Comparison of ENCODE assay signal across 22 mouse cellular contexts in the genomic region with DNA sequence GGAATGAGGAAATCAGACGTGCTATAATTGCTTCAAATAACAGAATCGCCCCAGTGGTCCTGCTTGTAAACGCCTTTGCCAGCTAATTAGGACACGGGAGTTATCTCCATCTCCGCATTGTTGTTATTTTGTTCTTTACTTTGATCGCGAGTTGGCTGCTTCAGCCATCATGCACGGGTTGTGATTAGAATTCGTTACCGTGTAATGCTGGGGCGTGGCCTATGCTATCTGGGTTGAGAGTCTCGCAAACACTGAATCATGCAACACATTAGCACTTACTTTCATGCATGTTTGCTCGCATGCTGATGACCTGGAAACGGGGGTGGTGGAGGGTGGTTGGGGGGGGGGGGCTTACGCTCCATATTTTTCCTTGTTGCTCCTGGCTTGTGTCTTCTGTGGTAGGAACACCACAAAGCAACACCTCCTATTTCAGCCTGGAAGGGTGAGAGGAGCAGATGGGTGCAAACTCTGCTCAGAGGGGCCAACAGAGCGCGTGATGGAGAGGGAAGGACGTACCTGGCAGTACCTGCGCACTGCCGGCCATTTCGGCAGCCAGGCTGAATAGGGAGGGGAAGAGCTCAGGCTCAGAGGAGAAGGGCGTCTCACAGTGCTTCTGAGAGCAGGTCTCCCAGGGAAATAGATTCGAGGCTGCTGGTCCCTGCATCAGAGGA.
A peak's percentile ranks its signal among the peaks of the same experiment; 100 is the strongest.
DNase-seq lines count a peak whose midpoint lies in the region; ATAC-seq and TF ChIP-seq lines count a peak whose summit lies in the region.
"Had no signal": no experiment of that assay in that cellular context is flagged by ENCODE, and none has a peak within 500 bp of the region (broad histone marks: within the 10 kb centered on the region; RNA-seq: fewer than 3 reads in every experiment).

No protein-coding gene starts in this region.

- peaks cover 49% of the 10 kb centered on the region for H3K27me3 ChIP-seq in hindbrain, embryonic 10.5 days (ENCODE audit: insufficient read depth, poor library complexity, severe bottlenecking)
- H3K27me3 ChIP-seq in hindbrain, embryonic 12.5 days, result peaks cover 9% of the 10 kb centered on the region; the same call in 1 of the 2 replicates
- no peaks in the 10 kb centered on the region for H3K27me3 ChIP-seq in forebrain, embryonic 13.5 days
- H3K27me3 ChIP-seq: embryonic facial prominence, embryonic 12.5 days; heart, embryonic 13.5 days; liver, embryonic 12.5 days; lung, embryonic 15.5 days; midbrain, embryonic 15.5 days; Patski had no signal

- no peak overlapping the region for H3K4me3 ChIP-seq in hindbrain, embryonic 10.5 days
- H3K4me3 ChIP-seq in hindbrain, embryonic 12.5 days, result no peak overlapping the region
- no peak overlapping the region for H3K4me3 ChIP-seq in forebrain, embryonic 13.5 days
- H3K4me3 ChIP-seq: embryonic facial prominence, embryonic 12.5 days; heart, embryonic 13.5 days; limb, embryonic 10.5 days; liver, embryonic 12.5 days; lung, embryonic 15.5 days; midbrain, embryonic 15.5 days had no signal

- DNase-seq in hindbrain, embryonic 10.5 days (ENCODE audit: low spot score), result no peak
- DNase-seq in brain, embryonic 14.5 days (ENCODE audit: low read depth), result peak; percentile 79
- peak; percentile 78 for DNase-seq in cerebellum, adult 8-10 months
- no peak for DNase-seq in urinary bladder, postnatal 4 days (ENCODE audit: low spot score in 2 of 2)
- DNase-seq in right cerebral cortex, adult 18-20 months, result no peak
- DNase-seq in spleen, postnatal 10 days (ENCODE audit: low spot score in 2 of 2), result no peak
- DNase-seq: adrenal gland, postnatal 36 days; gastrocnemius, postnatal 36 days; heart, postnatal 4 days; layer of hippocampus, postnatal 36 days; right cerebral cortex, postnatal 4 days; thymus, postnatal 36 days had no signal

- no peaks in the 10 kb centered on the region for H3K9me3 ChIP-seq in hindbrain, embryonic 10.5 days
- no peaks in the 10 kb centered on the region for H3K9me3 ChIP-seq in hindbrain, embryonic 12.5 days (replicated peaks)
- no peaks in the 10 kb centered on the region for H3K9me3 ChIP-seq in forebrain, embryonic 13.5 days (replicated peaks)
- H3K9me3 ChIP-seq: embryonic facial prominence, embryonic 12.5 days; heart, embryonic 13.5 days; limb, embryonic 10.5 days; liver, embryonic 12.5 days; lung, embryonic 15.5 days; midbrain, embryonic 15.5 days had no signal

- 72% methylated on average over 23 of the region's 23 CpGs for WGBS in hindbrain, embryonic 10.5 days
- 63% methylated on average over 23 of the region's 23 CpGs for WGBS in hindbrain, embryonic 12.5 days
- 49% methylated on average over 23 of the region's 23 CpGs for WGBS in forebrain, embryonic 13.5 days

- H3K27ac ChIP-seq in hindbrain, embryonic 10.5 days, result 0 out of 2 replicates have a peak overlapping the region, but pooled peaks have one; percentile 31
- H3K27ac ChIP-seq in hindbrain, embryonic 12.5 days, result no peak overlapping the region
- peak overlapping the region; percentile 44 for H3K27ac ChIP-seq in forebrain, embryonic 13.5 days
- H3K27ac ChIP-seq: embryonic facial prominence, embryonic 12.5 days; heart, embryonic 13.5 days; limb, embryonic 10.5 days; liver, embryonic 12.5 days; lung, embryonic 15.5 days had no signal

- ATAC-seq in hindbrain, embryonic 12.5 days (ENCODE audit: low FRiP score), result no peak
- peak; percentile 76 for ATAC-seq in forebrain, embryonic 13.5 days
- ATAC-seq: intestine, postnatal 0 days; liver, embryonic 12.5 days; midbrain, embryonic 15.5 days; Patski had no signal

- TF ChIP-seq POLR2A in brain, embryonic 14.5 days (IDR thresholded peaks at IDR 0.05; ENCODE audit: borderline replicate concordance, extremely low read depth, insufficient read depth, insufficient read length, poor library complexity, severe bottlenecking), result no peak

- no peak overlapping the region for H3K4me2 ChIP-seq in hindbrain, embryonic 12.5 days (replicated peaks)
- H3K4me2 ChIP-seq in forebrain, embryonic 13.5 days, result peak overlapping the region; percentile 20; the same call in 1 of the 2 replicates
- H3K4me2 ChIP-seq: embryonic facial prominence, embryonic 12.5 days; heart, embryonic 13.5 days; liver, embryonic 12.5 days; lung, embryonic 15.5 days; midbrain, embryonic 15.5 days had no signal

- TF ChIP-seq CTCF in brain, embryonic 14.5 days (IDR thresholded peaks at IDR 0.05; ENCODE audit: borderline replicate concordance, extremely low read depth, insufficient read depth, insufficient read length), result no peak

- no peaks in the 10 kb centered on the region for H3K36me3 ChIP-seq in hindbrain, embryonic 10.5 days
- no peaks in the 10 kb centered on the region for H3K36me3 ChIP-seq in hindbrain, embryonic 12.5 days
- no peaks in the 10 kb centered on the region for H3K36me3 ChIP-seq in forebrain, embryonic 13.5 days (ENCODE audit: poor library complexity, severe bottlenecking)
- H3K36me3 ChIP-seq: embryonic facial prominence, embryonic 12.5 days; heart, embryonic 13.5 days; limb, embryonic 10.5 days; liver, embryonic 12.5 days; lung, embryonic 15.5 days; midbrain, embryonic 15.5 days had no signal

- H3K4me1 ChIP-seq in hindbrain, embryonic 10.5 days (replicated peaks), result peaks cover 34% of the 10 kb centered on the region
- peaks cover 14% of the 10 kb centered on the region for H3K4me1 ChIP-seq in hindbrain, embryonic 12.5 days
- H3K4me1 ChIP-seq in forebrain, embryonic 13.5 days, result peaks cover 25% of the 10 kb centered on the region
- H3K4me1 ChIP-seq: liver, embryonic 12.5 days had no signal

- no peak overlapping the region for H3K9ac ChIP-seq in hindbrain, embryonic 12.5 days
- no peak overlapping the region for H3K9ac ChIP-seq in forebrain, embryonic 13.5 days
- H3K9ac ChIP-seq: embryonic facial prominence, embryonic 12.5 days; heart, embryonic 13.5 days; liver, embryonic 12.5 days; lung, embryonic 15.5 days; midbrain, embryonic 15.5 days had no signal

Comparison
In these comparisons a context has a peak if more than half of its experiments do, and no peak if none do; other contexts are left out.
1. DNase-seq: peak in brain, embryonic 14.5 days (single experiment) and cerebellum, adult 8-10 months (single experiment); none in hindbrain, embryonic 10.5 days (single experiment), urinary bladder, postnatal 4 days (0 of 2), right cerebral cortex, adult 18-20 months (single experiment) and spleen, postnatal 10 days (0 of 2).